Mouse (Mus musculus) megakaryocyte, embryonic 14.5 days (primary cell): ENCODE results near the gene 2010111I01Rik.

Source experiments
- FLI1 ChIP-seq: IDR thresholded peaks from 2 replicates; pipeline ENCODE4 v1.6.1; 2012; ENCODE audit warnings: low read length, inconsistent platforms, mixed read lengths
- GATA1 ChIP-seq: IDR thresholded peaks from 3 replicates; pipeline ENCODE4 v1.6.1; 2012; ENCODE audit warnings: mixed read lengths, low read length, inconsistent platforms, borderline replicate concordance

GRCm38 (mm10) chr13:63245812-63246211, 281.1 kb downstream of the 2010111I01Rik start:
- TF ChIP-seq GATA1 (no peak), FLI1 (no peak)
